Mouse (Mus musculus) liver, postnatal 0 days (tissue): ENCODE data around the gene 1110032F04Rik.

ENCODE experiments used
- CTCF ChIP-seq: sonication (generic); IDR thresholded peaks from 2 replicates; pipeline ENCODE4 v1.5.1; 2016; ENCODE audit warnings: antibody characterized with exemption, low read depth
- EP300 ChIP-seq: IDR thresholded peaks from 2 replicates; pipeline ENCODE4 v1.6.1; 2016; ENCODE audit warnings: antibody characterized with exemption, low read depth, mild to moderate bottlenecking

DNA sequence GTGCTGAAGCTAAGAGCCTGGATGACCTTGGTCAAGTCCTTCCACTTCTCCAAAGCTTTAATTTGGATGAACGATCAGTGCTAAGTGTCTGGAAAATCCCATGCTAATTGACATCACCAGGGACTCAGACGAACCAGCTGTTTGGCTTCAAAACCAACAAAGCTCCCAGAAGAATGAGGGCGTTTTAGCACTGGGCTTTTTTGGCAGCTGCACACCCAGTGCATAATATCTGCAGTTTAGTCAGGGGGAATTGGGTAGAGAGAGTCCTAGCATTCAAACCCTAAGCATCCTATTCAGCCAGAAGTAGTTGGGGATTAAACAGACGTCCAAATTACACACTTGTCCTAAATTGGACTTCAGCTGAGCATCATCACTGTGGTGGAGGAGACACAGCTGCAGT, 29.2 kb upstream of the 1110032F04Rik start:
- TF ChIP-seq EP300 = no peak
- no peak for TF ChIP-seq CTCF
